Mouse (Mus musculus) E14TG2a.4 (cell line): ENCODE measurements around the gene Acoxl.

Experiments
- CTCF ChIP-seq: conservative IDR thresholded peaks from 2 replicates; pipeline ENCODE4 v1.5.1; 2014; ENCODE audit warnings: low read length
- NANOG ChIP-seq: IDR thresholded peaks from 2 replicates; pipeline ENCODE4 v1.6.1; 2014; ENCODE audit warnings: borderline replicate concordance, low read length, mixed read lengths
- POU5F1 ChIP-seq: IDR thresholded peaks from 2 replicates; pipeline ENCODE4 v1.6.1; 2014; ENCODE audit warnings: low read length, borderline replicate concordance

DNA sequence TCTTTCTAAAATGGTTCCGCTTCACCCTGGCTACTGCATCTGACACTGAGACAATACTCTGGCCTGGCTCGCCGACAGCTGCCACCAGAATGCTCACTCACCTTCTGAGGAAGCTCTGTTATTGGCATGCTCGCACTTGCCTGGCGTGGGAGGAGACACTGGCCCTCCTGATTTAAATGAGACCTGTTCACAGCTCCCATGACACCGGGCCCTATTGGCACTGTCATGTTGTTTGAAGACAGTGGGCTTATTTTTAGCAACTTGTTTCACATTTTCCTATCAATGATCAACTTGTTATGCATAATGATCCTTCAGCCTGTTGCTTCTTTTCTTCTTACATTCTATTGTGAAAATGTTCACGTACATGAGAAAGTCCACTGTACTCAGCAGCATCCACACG lies 324.5 kb downstream of the Acoxl start:
- no peak for TF ChIP-seq CTCF
- no peak for TF ChIP-seq POU5F1
- no peak for TF ChIP-seq NANOG
